Mouse (Mus musculus) gastrocnemius, postnatal 25 days (tissue): ENCODE measurements around the gene H13. TPM values are rescaled to one million over a fixed set of nuclear protein-coding genes. Genes with fewer than 3 reads are reported as not detected.
"Not testable (repeated sequence)": the region's sequence is repeated elsewhere in the genome, so short reads cannot be mapped to it uniquely, and the experiment has no call there.

ENCODE experiments used
- DNase-seq: peaks from one replicate; pipeline ENCODE4 v3.0.0; 2022
- total RNA-seq, 2 experiments: library from RNA; stranded (reverse); gene quantifications; 1 replicate in 1 of 2; 2 replicates in 1 of 2; pipeline ENCODE4 v1.2.3; 2021

The H13 gene
- total RNA-seq, 2 experiments from 2014 or later, result 29.5 to 38.6 TPM

- no peak for DNase-seq
Measured at GRCm38 (mm10) chr2:152661163-152661562, 8.1 kb upstream of the H13 start.

GRCm38 (mm10) chr2:152666191-152666590 is 3.1 kb upstream of the H13 start:
- DNase-seq, result not testable (repeated sequence)

- no peak for DNase-seq
Measured at GRCm38 (mm10) chr2:152669639-152670484, 601 bp downstream of the H13 start.

- no peak for DNase-seq
Measured at GRCm38 (mm10) chr2:152670983-152671641, 1.9 kb downstream of the H13 start.

- no peak for DNase-seq
Measured at GRCm38 (mm10) chr2:152671642-152671999, 2.4 kb downstream of the H13 start.

GRCm38 (mm10) chr2:152672166-152672565 is 2.9 kb downstream of the H13 start:
- no peak for DNase-seq

GRCm38 (mm10) chr2:152674148-152674547 is 4.9 kb downstream of the H13 start:
- DNase-seq, result no peak

GRCm38 (mm10) chr2:152675252-152675791 is 6.1 kb downstream of the H13 start:
- no peak for DNase-seq

- DNase-seq, result no peak
Measured at GRCm38 (mm10) chr2:152678302-152678701, 9.0 kb downstream of the H13 start.

GRCm38 (mm10) chr2:152678925-152679324 is 9.7 kb downstream of the H13 start:
- no peak for DNase-seq

GRCm38 (mm10) chr2:152679701-152680355 is 10.6 kb downstream of the H13 start:
- DNase-seq, result no peak

GRCm38 (mm10) chr2:152683086-152683485 is 13.8 kb downstream of the H13 start:
- DNase-seq, result no peak

GRCm38 (mm10) chr2:152686399-152686798 is 17.1 kb downstream of the H13 start:
- DNase-seq, result no peak

- peak; percentile 94 for DNase-seq
Measured at GRCm38 (mm10) chr2:152686806-152687267, 17.6 kb downstream of the H13 start, which contains the start of gene Mcts2. Gene Mcts2 (plus strand): TSS chr2:152687035.

- DNase-seq, result no peak
Measured at GRCm38 (mm10) chr2:152691564-152692217, 22.4 kb downstream of the H13 start.

GRCm38 (mm10) chr2:152693233-152693632 is 24.0 kb downstream of the H13 start:
- DNase-seq, result peak; percentile 29

GRCm38 (mm10) chr2:152693735-152694134 is 24.5 kb downstream of the H13 start:
- no peak for DNase-seq

GRCm38 (mm10) chr2:152694708-152695107 is 25.4 kb downstream of the H13 start:
- no peak for DNase-seq

GRCm38 (mm10) chr2:152696016-152696415 is 26.8 kb downstream of the H13 start:
- DNase-seq, result no peak

- peak; percentile 84 for DNase-seq
Measured at GRCm38 (mm10) chr2:152696476-152697164, 27.4 kb downstream of the H13 start.

- DNase-seq, result no peak
Measured at GRCm38 (mm10) chr2:152700138-152700537, 30.9 kb downstream of the H13 start.
